Mouse (Mus musculus): ENCODE measurements around the gene 1110008P14Rik. TPM values are rescaled to one million over a fixed set of nuclear protein-coding genes. Genes with fewer than 3 reads are reported as not detected.

1110008P14Rik gene
- 79.5 and 80.9 TPM in 2 replicates for polyA plus RNA-seq (2015; fragmentation: Nextera tagmentation; extraction: Ambion mirVana)

- ATAC-seq (replicated peaks): peak; percentile 89
- Histone ChIP-seq H3K4me2 (replicated peaks) (peak within 1 kb of the TSS; percentile 94), H3K27me3 (0 out of 2 replicates have a peak, but pooled peaks cover 5% of the 10 kb centered on the region), H3K4me1 (peaks cover 12% of the 10 kb centered on the region), H3K36me3 (peaks cover 26% of the 10 kb centered on the region), H3K27ac (replicated peaks) (no peak within 1 kb of the TSS; the same call in 1 of the 2 replicates), H3K9ac (replicated peaks) (peak within 1 kb of the TSS; percentile 71), H3K4me3 (peak within 1 kb of the TSS; percentile 70), H3K9me3 (no peaks in the 10 kb centered on the region)
- WGBS: 1% methylated on average over 47 of the region's 47 CpGs
These were observed at the start of gene 1110008P14Rik for GRCm38 (mm10) chr2:32381775-32382223. Gene 1110008P14Rik, minus strand, starts transcription at chr2:32381938.

GRCm38 (mm10) chr2:32430701-32431676, 49.3 kb upstream of the 1110008P14Rik start:
- H3K36me3 ChIP-seq: no peaks in the 10 kb centered on the region

GRCm38 (mm10) chr2:32429215-32429891, 47.6 kb upstream of the 1110008P14Rik start:
- Histone ChIP-seq H3K27me3 (no peaks in the 10 kb centered on the region), H3K9ac (replicated peaks) (no peak overlapping the region), H3K36me3 (no peaks in the 10 kb centered on the region), H3K4me3 (peak overlapping the region; percentile 51), H3K4me2 (replicated peaks) (peak overlapping the region; percentile 88), H3K9me3 (no peaks in the 10 kb centered on the region), H3K27ac (replicated peaks) (peak overlapping the region; percentile 83), H3K4me1 (peaks cover 53% of the 10 kb centered on the region)
- no peak for ATAC-seq (replicated peaks)
- WGBS: 69% methylated on average over 4 of the region's 4 CpGs

More at GRCm38 (mm10) chr2:32430701-32431676, 49.3 kb upstream of the 1110008P14Rik start:
- H3K9ac ChIP-seq (replicated peaks): peak overlapping the region; percentile 63
- peak overlapping the region; percentile 51 for H3K4me3 ChIP-seq
- H3K27ac ChIP-seq (replicated peaks): peak overlapping the region; percentile 88
- H3K9me3 ChIP-seq: no peaks in the 10 kb centered on the region
- no peaks in the 10 kb centered on the region for H3K27me3 ChIP-seq
- 4% methylated on average over 18 of the region's 18 CpGs for WGBS
- peak; percentile 97 for ATAC-seq (replicated peaks)
- H3K4me2 ChIP-seq (replicated peaks): peak overlapping the region; percentile 88
- peaks cover 49% of the 10 kb centered on the region for H3K4me1 ChIP-seq

- ATAC-seq (replicated peaks): peak; percentile 74
- H3K36me3 ChIP-seq: no peaks in the 10 kb centered on the region
- H3K27me3 ChIP-seq: no peaks in the 10 kb centered on the region
- no peaks in the 10 kb centered on the region for H3K9me3 ChIP-seq
- peak overlapping the region; percentile 51 for H3K4me3 ChIP-seq
- H3K9ac ChIP-seq (replicated peaks): peak overlapping the region; percentile 50
- H3K4me2 ChIP-seq (replicated peaks): peak overlapping the region; percentile 88
- peak overlapping the region; percentile 83 for H3K27ac ChIP-seq (replicated peaks)
- 19% methylated on average over 8 of the region's 8 CpGs for WGBS
- H3K4me1 ChIP-seq: peaks cover 63% of the 10 kb centered on the region
These were observed 46.6 kb upstream of the 1110008P14Rik start for GRCm38 (mm10) chr2:32428262-32428722.

GRCm38 (mm10) chr2:32427720-32428119, 46.0 kb upstream of the 1110008P14Rik start:
- Histone ChIP-seq H3K27ac (replicated peaks) (peak overlapping the region; percentile 83), H3K4me3 (no peak overlapping the region), H3K4me1 (peaks cover 69% of the 10 kb centered on the region), H3K36me3 (no peaks in the 10 kb centered on the region), H3K9ac (replicated peaks) (0 out of 2 replicates have a peak overlapping the region, but pooled peaks have one; percentile 0), H3K9me3 (no peaks in the 10 kb centered on the region), H3K4me2 (replicated peaks) (peak overlapping the region; percentile 88), H3K27me3 (no peaks in the 10 kb centered on the region)
- 74% methylated on average over 5 of the region's 5 CpGs for WGBS
- ATAC-seq (replicated peaks): no peak

GRCm38 (mm10) chr2:32426141-32426540, 44.4 kb upstream of the 1110008P14Rik start:
- 100% methylated on average over 1 of the region's 1 CpGs for WGBS
- Histone ChIP-seq H3K4me3 (no peak overlapping the region), H3K36me3 (no peaks in the 10 kb centered on the region), H3K4me1 (peaks cover 64% of the 10 kb centered on the region), H3K27me3 (no peaks in the 10 kb centered on the region), H3K4me2 (replicated peaks) (no peak overlapping the region), H3K27ac (replicated peaks) (no peak overlapping the region), H3K9me3 (no peaks in the 10 kb centered on the region), H3K9ac (replicated peaks) (no peak overlapping the region)
- ATAC-seq (replicated peaks): no peak

- Histone ChIP-seq H3K4me2 (replicated peaks) (no peak overlapping the region), H3K9ac (replicated peaks) (no peak overlapping the region), H3K9me3 (no peaks in the 10 kb centered on the region), H3K36me3 (peaks cover 4% of the 10 kb centered on the region; the same call in 1 of the 2 replicates), H3K27me3 (no peaks in the 10 kb centered on the region), H3K27ac (replicated peaks) (no peak overlapping the region), H3K4me3 (no peak overlapping the region), H3K4me1 (peaks cover 60% of the 10 kb centered on the region)
- no peak for ATAC-seq (replicated peaks)
- 81% methylated on average over 5 of the region's 5 CpGs for WGBS
These were observed 43.8 kb upstream of the 1110008P14Rik start for GRCm38 (mm10) chr2:32425568-32425967.

- Histone ChIP-seq H3K4me3 (no peak overlapping the region), H3K4me2 (replicated peaks) (no peak overlapping the region), H3K4me1 (peaks cover 52% of the 10 kb centered on the region), H3K9me3 (no peaks in the 10 kb centered on the region), H3K27me3 (no peaks in the 10 kb centered on the region), H3K27ac (replicated peaks) (peak overlapping the region; percentile 35), H3K36me3 (peaks cover 12% of the 10 kb centered on the region), H3K9ac (replicated peaks) (no peak overlapping the region)
- WGBS: 15% methylated on average over 3 of the region's 3 CpGs
- no peak for ATAC-seq (replicated peaks)
These were observed 43.1 kb upstream of the 1110008P14Rik start for GRCm38 (mm10) chr2:32424796-32425195.

GRCm38 (mm10) chr2:32423481-32424331, 42.0 kb upstream of the 1110008P14Rik start:
- Histone ChIP-seq H3K27ac (replicated peaks) (peak overlapping the region; percentile 35), H3K9ac (replicated peaks) (peak overlapping the region; percentile 33), H3K9me3 (no peaks in the 10 kb centered on the region), H3K36me3 (peaks cover 23% of the 10 kb centered on the region), H3K4me3 (peak overlapping the region; percentile 33), H3K27me3 (no peaks in the 10 kb centered on the region), H3K4me2 (replicated peaks) (peak overlapping the region; percentile 43), H3K4me1 (peaks cover 41% of the 10 kb centered on the region)
- 2% methylated on average over 14 of the region's 14 CpGs for WGBS
- peak; percentile 57; the same call in 1 of the 2 replicates for ATAC-seq (replicated peaks)

- no peak for ATAC-seq (replicated peaks)
- H3K27me3 ChIP-seq: no peaks in the 10 kb centered on the region
- no peak overlapping the region for H3K4me2 ChIP-seq (replicated peaks)
- WGBS: 97% methylated on average over 6 of the region's 6 CpGs
- H3K4me1 ChIP-seq: peaks cover 25% of the 10 kb centered on the region
- H3K9me3 ChIP-seq: no peaks in the 10 kb centered on the region
- H3K36me3 ChIP-seq: peaks cover 42% of the 10 kb centered on the region
- no peak overlapping the region for H3K27ac ChIP-seq (replicated peaks)
- no peak overlapping the region for H3K9ac ChIP-seq (replicated peaks)
- no peak overlapping the region for H3K4me3 ChIP-seq
These were observed 40.1 kb upstream of the 1110008P14Rik start for GRCm38 (mm10) chr2:32421851-32422251.

- Histone ChIP-seq H3K27ac (replicated peaks) (no peak overlapping the region), H3K27me3 (no peaks in the 10 kb centered on the region), H3K4me2 (replicated peaks) (no peak overlapping the region), H3K9me3 (no peaks in the 10 kb centered on the region), H3K9ac (replicated peaks) (no peak overlapping the region), H3K4me3 (no peak overlapping the region), H3K4me1 (peaks cover 25% of the 10 kb centered on the region), H3K36me3 (peaks cover 54% of the 10 kb centered on the region)
- 87% methylated on average over 6 of the region's 6 CpGs for WGBS
- no peak for ATAC-seq (replicated peaks)
These were observed 38.9 kb upstream of the 1110008P14Rik start for GRCm38 (mm10) chr2:32420647-32421046.
